Mouse (Mus musculus): Measurements from ENCODE around the gene Fam3c.

The Fam3c gene

GRCm38 (mm10) chr6:22354031-22354430, 2.0 kb downstream of the Fam3c start:
- no peak for DNase-seq (ENCODE audit: low read depth, low spot score)

GRCm38 (mm10) chr6:22351551-22351950, 4.5 kb downstream of the Fam3c start:
- DNase-seq (ENCODE audit: low read depth, low spot score), result no peak

GRCm38 (mm10) chr6:22350239-22350571, 5.8 kb downstream of the Fam3c start:
- no peak for DNase-seq (ENCODE audit: low read depth, low spot score)

GRCm38 (mm10) chr6:22349531-22350238, 6.4 kb downstream of the Fam3c start:
- DNase-seq (ENCODE audit: low read depth, low spot score), result no peak

- DNase-seq (ENCODE audit: low read depth, low spot score), result no peak
These were observed 7.1 kb downstream of the Fam3c start for GRCm38 (mm10) chr6:22348975-22349374.

- no peak for DNase-seq (ENCODE audit: low read depth, low spot score)
These were observed 7.9 kb downstream of the Fam3c start for GRCm38 (mm10) chr6:22348130-22348529.

- DNase-seq (ENCODE audit: low read depth, low spot score), result no peak
These were observed 8.7 kb downstream of the Fam3c start for GRCm38 (mm10) chr6:22347132-22347902.

GRCm38 (mm10) chr6:22344443-22344842, 11.6 kb downstream of the Fam3c start:
- DNase-seq (ENCODE audit: low read depth, low spot score), result no peak

- no peak for DNase-seq (ENCODE audit: low read depth, low spot score)
These were observed 12.3 kb downstream of the Fam3c start for GRCm38 (mm10) chr6:22343706-22344105.

- DNase-seq (ENCODE audit: low read depth, low spot score), result no peak
These were observed 12.8 kb downstream of the Fam3c start for GRCm38 (mm10) chr6:22343292-22343691.

- DNase-seq (ENCODE audit: low read depth, low spot score), result no peak
These were observed 15.3 kb downstream of the Fam3c start for GRCm38 (mm10) chr6:22340779-22341178.

GRCm38 (mm10) chr6:22339763-22340542, 16.1 kb downstream of the Fam3c start:
- DNase-seq (ENCODE audit: low read depth, low spot score), result no peak

GRCm38 (mm10) chr6:22332548-22332947, 23.5 kb downstream of the Fam3c start:
- no peak for DNase-seq (ENCODE audit: low read depth, low spot score)

- no peak for DNase-seq (ENCODE audit: low read depth, low spot score)
These were observed 25.7 kb downstream of the Fam3c start for GRCm38 (mm10) chr6:22330169-22330960.

- no peak for DNase-seq (ENCODE audit: low read depth, low spot score)
These were observed 28.1 kb downstream of the Fam3c start for GRCm38 (mm10) chr6:22327931-22328330.

GRCm38 (mm10) chr6:22327091-22327490, 29.0 kb downstream of the Fam3c start:
- DNase-seq (ENCODE audit: low read depth, low spot score), result no peak

GRCm38 (mm10) chr6:22326289-22326688, 29.8 kb downstream of the Fam3c start:
- DNase-seq (ENCODE audit: low read depth, low spot score), result no peak

- DNase-seq (ENCODE audit: low read depth, low spot score), result peak; percentile 51
These were observed 30.5 kb downstream of the Fam3c start for GRCm38 (mm10) chr6:22325364-22326072.

- DNase-seq (ENCODE audit: low read depth, low spot score), result no peak
These were observed 58.0 kb downstream of the Fam3c start for GRCm38 (mm10) chr6:22298059-22298458.

- no peak for DNase-seq (ENCODE audit: low read depth, low spot score)
These were observed 59.0 kb downstream of the Fam3c start for GRCm38 (mm10) chr6:22297028-22297427.

- DNase-seq (ENCODE audit: low read depth, low spot score), result no peak
These were observed 62.1 kb downstream of the Fam3c start for GRCm38 (mm10) chr6:22293922-22294321.

Data from brain, embryonic 18.5 days (tissue).